Mouse (Mus musculus): ENCODE results near the gene Ptpn3.

GRCm38 (mm10) chr4:57263695-57264094 is 37.9 kb downstream of the Ptpn3 start:
- TF ChIP-seq MAFK (IDR thresholded peaks at IDR 0.05; ENCODE audit: insufficient read depth, low read depth, low read length) (no peak), HCFC1 (IDR thresholded peaks at IDR 0.05; ENCODE audit: borderline replicate concordance, insufficient read depth, low read length) (no peak), ZNF384 (IDR thresholded peaks at IDR 0.05; ENCODE audit: low read depth, low read length) (no peak), ZC3H11A (IDR thresholded peaks at IDR 0.05; ENCODE audit: borderline replicate concordance, low read depth, low read length) (no peak)
